Mouse (Mus musculus) cerebellum, adult 8-10 months (tissue): ENCODE measurements at regions not wholly inside any gene's neighbourhood (a gene's known extent, or its start where the extent isn't known, plus 50 kb on each side); places are given as distances from the start of the nearest gene placed in this dataset.
A peak's percentile ranks its signal among the peaks of the same experiment; 100 is the strongest.
"Not testable (repeated sequence)": the region's sequence is repeated elsewhere in the genome, so short reads cannot be mapped to it uniquely, and the experiment has no call there.

Experiments used
- DNase-seq: peaks from one replicate; pipeline ENCODE4 v3.0.0; 2022

GRCm38 (mm10) chr7:116681268-116681667 lies 177.1 kb downstream of the Nucb2 start:
- DNase-seq = no peak

DNA sequence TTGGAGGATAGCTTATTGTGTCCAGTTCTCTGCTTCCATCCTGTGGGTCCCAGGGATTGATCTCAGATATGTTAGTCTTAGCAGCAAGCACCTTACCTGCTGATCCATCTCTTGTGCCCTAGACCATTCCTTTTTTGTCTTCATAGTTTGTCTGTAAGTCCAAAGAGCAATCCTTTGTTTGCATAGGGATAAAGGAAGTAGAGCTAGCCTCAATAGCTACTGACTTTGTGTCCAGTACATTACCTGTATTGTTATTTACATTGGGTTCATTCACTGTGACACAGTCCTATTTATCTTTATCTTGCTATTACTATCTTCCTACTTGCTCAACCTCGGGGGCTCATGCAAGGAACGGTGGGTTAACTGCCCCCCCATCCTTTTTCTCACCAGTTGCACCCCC lies 196.2 kb downstream of the Nucb2 start:
- DNase-seq = no peak

DNA sequence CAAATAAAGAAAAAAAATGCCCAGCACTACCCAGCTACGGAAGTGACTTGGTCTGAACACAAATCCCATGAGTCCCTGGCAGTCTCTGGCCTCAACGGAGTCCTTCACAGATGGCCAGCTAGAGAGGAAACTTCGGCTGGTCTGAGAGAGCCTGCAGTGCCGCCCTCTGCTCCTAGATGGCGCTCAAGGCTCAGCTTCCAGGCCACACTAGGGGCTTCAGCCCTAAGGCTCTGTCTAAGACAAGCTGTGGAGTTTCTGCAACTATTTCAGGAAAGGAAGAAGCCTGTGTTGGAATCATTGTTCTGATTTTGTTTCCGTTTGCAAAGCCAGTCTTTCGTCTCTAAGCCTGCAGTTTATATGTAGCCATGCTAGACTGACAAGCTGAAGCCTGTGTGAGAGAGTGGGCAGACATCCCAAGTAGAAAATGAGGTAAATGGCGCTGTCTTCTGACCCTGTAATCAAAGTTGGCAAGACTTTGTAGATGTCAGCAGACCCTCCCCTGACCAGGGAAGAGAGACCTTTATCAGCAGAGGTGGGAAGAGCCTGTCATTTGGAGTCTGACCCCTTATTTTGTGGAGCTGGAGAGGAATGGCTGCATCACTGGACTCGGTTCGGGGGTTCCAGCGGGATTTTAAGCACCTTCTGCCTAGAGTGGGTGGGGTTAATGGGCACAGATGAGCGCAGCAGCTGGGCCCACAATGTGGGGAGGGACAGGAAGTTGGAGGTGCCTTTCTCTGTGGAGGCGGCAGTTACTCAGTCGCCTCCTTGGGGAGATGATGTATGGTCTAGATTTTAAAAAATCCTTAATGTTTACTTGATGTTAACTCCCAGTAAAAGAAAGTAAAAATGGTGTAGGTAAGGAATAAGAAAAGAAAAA lies 197.5 kb downstream of the Nucb2 start:
- DNase-seq = peak; percentile 2

GRCm38 (mm10) chr7:116702596-116702995 lies 198.4 kb downstream of the Nucb2 start:
- DNase-seq = no peak

- no peak for DNase-seq
These were observed 207.4 kb downstream of the Nucb2 start for GRCm38 (mm10) chr7:116711541-116711940.

DNA sequence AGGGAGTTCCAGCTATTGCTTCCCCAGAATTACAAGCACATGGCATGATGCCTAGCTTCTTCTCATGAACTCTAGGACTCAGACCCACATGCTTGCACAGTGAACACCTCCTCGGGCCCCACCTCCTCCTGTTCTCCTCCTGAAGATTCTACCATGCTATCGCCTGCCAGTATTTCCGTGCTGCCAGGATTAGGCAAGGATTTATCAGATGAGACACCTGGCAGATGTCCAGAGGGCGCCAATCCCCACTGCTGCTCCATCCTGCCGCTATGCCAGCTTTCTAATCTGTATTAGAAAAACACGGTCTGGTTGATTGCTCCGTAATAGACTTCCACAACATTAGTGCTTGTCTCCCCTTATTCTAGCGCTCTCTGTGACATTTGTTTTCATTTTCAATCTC lies 209.0 kb downstream of the Nucb2 start:
- no peak for DNase-seq

GRCm38 (mm10) chr7:116715234-116716046 lies 211.3 kb downstream of the Nucb2 start:
- DNase-seq = no peak

DNA sequence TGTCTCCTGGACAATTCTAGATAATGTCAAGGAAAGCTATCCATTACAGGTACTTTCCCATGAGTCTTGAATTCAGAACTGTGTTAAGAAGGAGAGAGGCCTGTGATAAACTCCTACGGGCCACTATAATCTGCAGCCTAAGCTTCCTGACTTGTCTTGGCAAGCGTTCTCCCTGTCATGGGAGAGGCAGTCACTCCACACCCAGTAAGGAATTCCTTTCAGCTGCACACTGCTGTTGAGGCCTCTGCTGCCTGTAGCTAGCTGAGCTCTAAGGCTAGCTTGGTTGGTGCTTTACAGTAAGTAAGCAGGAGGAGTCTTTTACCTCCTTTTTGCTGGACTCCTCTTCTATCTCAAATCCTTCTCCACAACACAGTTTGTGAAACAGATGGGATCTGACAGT lies 224.2 kb downstream of the Nucb2 start:
- no peak for DNase-seq

DNA sequence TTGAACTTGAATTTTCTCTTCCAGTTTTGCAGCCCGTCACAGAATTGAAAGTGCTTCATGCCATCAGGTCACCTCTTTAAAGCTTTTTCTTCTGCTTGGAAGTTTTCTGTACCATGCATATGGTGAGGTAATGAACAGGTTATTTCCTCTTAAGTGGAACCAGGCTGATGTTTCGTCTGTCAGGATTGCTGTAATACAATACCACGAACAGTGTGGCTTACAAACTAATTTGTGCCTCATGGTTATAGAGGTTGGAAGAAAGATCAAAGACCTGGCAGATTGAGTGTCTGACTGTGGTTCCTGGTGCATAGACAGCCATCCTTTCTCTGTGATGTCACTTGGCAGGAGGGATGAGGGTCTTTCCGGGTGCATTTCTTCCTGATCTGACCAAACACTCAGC lies 225.6 kb downstream of the Nucb2 start:
- no peak for DNase-seq

DNA sequence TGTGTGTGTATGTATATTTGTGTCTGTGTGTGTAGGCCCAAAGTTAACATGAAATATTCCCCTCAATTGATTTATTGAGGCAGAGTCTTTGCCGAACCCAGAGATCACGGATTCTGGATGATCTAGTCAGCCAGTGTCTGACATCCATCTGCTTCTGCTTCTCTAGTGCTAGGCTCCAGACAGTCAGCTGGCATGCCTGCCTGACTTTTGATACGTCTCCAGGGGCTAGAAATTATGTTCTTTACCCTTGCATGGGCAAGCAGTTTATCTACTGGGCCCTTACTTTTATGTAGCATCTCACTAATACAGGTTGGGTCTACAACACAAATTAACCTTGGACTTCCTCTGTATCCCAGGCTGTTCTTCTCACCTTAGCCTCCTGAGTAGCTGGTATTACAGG lies 231.5 kb downstream of the Nucb2 start:
- DNase-seq = no peak

- no peak for DNase-seq
These were observed 232.2 kb downstream of the Nucb2 start for GRCm38 (mm10) chr7:116736333-116736732.

- no peak for DNase-seq
These were observed 233.8 kb downstream of the Nucb2 start for GRCm38 (mm10) chr7:116738009-116738408.

DNA sequence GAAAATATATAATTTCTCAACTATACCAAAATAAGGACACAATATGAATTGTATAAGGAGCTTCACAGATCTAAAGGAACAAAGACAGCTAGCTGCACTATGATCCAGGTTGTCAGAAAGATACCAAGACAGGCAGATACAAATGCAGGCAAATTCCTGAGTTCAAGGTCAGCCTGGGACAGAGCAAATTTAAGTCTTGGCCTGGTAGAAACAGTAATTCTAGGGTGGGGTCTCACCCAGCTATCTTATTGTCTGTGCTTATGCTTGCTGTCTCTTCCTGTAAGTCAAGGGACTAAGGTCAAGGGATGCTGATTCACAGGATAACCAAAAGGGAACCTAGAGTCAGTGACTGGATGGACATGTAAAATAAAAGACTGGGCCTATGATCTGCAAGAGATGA lies 250.4 kb downstream of the Nucb2 start:
- DNase-seq = no peak

DNA sequence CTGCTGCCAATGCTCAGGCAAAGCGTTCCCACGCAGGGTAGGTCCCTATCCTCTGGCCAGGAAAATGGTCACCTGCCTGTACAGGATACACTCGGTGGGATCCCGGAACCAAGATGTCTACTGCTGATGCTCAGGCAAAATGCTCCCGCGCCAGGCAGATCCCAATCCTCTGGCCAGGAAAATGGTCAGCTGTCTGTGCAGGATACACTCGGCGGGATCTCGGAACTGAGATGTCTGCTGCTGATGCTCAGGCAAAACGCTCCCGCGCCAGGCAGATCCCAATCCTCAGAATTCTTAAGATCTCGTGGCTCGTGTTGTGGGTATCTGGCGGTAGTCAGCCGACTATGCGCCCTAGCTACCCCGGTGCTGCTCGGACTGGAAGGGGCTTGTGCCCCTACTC lies 288.0 kb downstream of the Nucb2 start:
- not testable (repeated sequence) for DNase-seq

- DNase-seq = no peak
These were observed 304.3 kb downstream of the Nucb2 start for GRCm38 (mm10) chr7:116808475-116808874.

GRCm38 (mm10) chr7:116816494-116816893 lies 312.3 kb downstream of the Nucb2 start:
- no peak for DNase-seq

DNA sequence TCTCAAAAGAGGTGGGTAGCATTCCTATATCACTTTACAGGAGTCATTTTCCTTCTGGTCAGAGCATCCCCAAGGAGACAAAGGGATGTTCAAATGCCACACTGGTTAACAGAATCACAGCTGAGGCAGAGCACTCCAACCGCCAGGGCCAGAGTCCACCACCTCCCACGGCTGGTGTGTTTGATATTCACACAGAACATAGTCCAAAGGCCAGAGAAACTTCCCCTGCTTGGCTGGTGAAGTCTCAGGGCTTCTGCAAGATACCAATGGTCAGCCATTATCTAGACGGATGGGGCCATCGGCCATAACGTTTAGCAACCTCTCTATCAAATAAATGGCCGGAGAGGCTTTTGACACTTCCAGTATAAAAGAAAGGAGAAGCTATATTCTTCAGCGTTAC lies 313.8 kb downstream of the Nucb2 start:
- no peak for DNase-seq

DNA sequence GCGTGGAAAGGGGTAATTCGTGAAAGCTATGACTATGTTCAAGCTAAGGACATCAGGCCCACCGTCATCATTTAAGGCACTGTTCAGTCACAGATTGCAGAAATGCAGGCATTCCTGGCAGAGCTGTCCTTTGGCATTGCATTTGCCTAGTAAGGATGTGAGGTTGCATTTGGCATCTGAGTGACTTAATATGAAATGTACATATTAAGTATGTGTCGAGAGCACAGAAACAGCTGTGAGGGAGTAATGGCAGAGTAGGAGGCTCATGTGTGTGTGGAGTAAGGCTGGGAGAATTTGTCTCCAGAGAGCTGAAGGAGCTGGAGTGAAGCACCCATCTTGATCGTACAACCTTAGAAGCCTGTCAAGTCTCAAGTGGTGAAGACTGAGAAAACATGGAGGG lies 316.4 kb downstream of the Nucb2 start:
- no peak for DNase-seq

DNA sequence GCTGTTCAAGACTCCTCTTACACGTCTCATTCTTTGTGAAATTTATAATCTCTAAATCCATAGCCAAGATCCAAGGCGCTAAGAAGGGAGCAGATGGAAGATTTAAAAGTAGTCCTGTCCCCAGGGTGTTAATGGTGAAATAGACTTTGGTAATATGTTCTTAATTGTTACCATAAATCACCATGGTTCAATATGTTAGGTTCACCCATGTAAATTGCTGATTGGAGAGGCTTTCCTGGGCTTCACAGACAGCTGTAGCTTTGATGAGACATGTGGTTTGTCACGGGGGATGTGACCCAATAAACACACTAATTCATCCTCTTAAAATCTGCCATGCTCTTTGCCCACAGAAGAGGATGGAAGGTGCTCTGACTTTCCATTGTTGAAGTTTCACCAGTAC lies 338.7 kb downstream of the Nucb2 start:
- no peak for DNase-seq

DNA sequence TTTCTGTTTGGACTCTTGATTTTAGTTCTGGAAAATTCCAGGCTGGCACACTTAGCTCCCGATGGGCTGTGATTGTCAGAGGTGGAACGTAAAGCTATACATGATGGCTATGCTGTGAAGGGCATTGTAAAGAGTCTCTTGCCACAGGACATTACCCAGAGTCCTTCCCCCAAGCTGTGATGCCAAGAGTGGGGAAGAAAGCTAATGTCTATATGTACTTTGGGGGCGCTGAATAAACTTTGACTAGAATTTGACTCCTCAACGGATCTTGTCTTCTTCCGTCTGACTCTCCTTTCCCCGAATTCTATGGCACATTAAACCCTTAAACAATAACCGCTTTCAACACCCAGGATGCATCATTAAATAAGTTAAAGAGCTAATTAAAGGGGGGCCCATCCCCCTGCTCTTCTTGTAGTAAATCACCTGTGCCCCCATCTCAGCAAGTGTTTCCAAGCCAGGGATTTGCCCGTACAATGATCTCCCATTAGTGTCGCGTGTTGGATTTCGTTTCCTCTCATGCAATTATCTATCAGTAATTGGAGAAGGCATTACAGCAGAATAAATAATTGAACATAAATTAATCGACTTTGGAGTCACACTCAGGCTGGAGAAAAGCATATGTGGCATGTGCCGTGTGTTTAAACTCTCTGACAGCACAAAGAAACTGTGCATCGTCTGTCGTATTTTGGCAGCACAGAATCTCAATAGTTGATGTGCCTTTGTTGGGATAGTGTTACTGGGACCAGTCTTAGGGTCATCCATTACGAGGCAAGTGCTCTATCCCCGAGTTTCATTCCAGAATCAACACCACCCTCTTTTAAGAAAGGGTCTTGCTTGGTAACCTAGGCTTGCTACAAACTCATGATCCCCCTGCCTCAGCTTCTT lies 343.9 kb downstream of the Nucb2 start:
- no peak for DNase-seq

DNA sequence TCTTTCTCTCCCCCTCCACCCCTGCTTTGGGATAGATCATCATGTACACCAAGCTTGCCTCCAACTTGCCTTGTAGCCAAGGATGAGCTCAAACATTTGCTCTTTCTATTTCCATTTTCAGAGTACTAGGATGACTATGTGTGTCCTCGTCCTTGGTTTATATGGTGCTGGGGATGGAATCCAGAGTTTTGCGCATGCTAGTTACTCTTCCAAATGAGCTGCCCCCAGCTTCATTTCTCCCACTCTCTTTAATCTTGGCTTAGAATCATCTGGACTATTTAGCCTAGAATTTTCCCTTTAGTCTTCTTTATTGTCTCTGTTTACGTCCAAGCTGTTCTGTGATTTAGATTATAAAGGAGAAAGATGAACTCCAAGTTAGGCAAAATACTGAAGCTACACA lies 349.2 kb downstream of the Nucb2 start:
- no peak for DNase-seq

- no peak for DNase-seq
These were observed 353.0 kb downstream of the Nucb2 start for GRCm38 (mm10) chr7:116857141-116857540.

GRCm38 (mm10) chr7:116857744-116858143 lies 353.6 kb downstream of the Nucb2 start:
- DNase-seq = no peak
